Mouse (Mus musculus) lung, adult 2 months (tissue): ENCODE measurements at regions not wholly inside any gene's neighbourhood (a gene's known extent, or its start where the extent isn't known, plus 50 kb on each side); places are given as distances from the start of the nearest gene placed in this dataset.

Experiments used
- CTCF ChIP-seq: fragments of 200-500 bp; IDR thresholded peaks from 2 replicates; pipeline ENCODE4 v1.5.1; 2011; ENCODE audit warnings: mild to moderate bottlenecking, low read length, control low read depth; ENCODE audit not compliant: insufficient read depth
- POLR2A ChIP-seq: fragments of 200-500 bp; IDR thresholded peaks from 2 replicates; pipeline ENCODE4 v1.6.1; 2011; ENCODE audit warnings: low read depth, mild to moderate bottlenecking, control low read depth, low read length, borderline replicate concordance; ENCODE audit errors: extremely low read depth

DNA sequence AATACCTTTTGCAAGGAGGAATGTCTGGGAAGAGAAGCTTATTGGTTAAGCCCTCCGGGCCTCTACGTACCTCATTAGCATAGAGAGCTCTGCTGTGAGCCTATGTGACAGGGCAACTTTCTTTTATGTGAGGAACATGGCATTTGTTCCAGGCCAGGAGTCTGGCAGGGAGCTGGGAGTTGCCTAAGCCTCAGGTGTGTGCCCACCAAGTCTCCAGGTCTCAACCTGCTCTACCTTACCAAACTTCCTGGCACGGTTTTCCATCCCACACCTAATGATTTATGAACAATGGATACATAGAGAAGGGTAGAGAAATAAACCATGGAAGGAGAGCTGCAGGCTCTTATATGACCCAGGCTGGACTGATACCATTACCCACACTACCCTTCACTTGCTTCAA is 52.6 kb upstream of the Myrip start:
- TF ChIP-seq POLR2A (no peak), CTCF (no peak)
